Mouse (Mus musculus): ENCODE measurements around the gene Ddrgk1. TPM values are rescaled to one million over a fixed set of nuclear protein-coding genes. Genes with fewer than 3 reads are reported as not detected.
"Not testable (repeated sequence)": the region's sequence is repeated elsewhere in the genome, so short reads cannot be mapped to it uniquely, and the experiment has no call there.

The Ddrgk1 gene
- total RNA-seq, 2 experiments from 2014 or later, result 57.9 to 71.9 TPM

DNA sequence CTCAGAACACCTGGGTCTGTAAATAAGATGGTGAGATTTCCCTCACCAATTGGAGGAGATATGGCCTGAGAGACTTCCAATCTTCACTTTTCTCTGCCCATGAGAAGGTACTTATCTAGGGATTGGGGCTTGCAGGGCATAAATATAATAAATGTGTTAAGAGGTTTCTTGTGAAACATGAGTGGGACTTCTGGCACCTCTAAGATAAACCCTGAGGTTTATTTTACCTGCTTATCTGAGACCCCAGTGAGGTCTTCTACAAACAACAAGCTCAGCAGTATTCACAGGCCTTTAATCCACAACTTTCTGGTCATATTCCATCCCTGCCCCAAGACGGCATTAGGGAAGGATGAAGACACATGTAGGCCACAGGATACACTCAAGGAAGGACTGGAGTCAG, 10.7 kb downstream of the Ddrgk1 start:
- DNase-seq (ENCODE audit: low spot score in 2 of 2), result no peak

DNA sequence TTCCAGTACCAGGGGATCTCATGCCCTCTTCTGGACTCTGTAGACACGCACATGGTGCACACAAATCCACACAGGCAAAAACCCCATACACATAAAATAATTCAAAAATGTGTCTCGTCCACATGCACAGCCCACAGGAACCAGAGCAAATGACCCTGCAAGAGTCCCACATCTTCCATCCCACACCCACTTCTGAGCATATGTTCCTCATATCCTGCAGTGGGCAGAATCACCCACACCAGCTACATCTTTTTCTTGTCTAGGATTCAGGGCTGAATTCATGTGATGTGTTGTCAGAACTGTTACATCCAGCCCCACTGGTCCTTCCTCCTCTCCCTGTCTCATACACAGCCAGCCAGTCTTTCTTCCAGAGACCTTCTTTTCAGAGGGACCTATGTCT, 11.2 kb downstream of the Ddrgk1 start:
- DNase-seq (ENCODE audit: low spot score in 2 of 2), result no peak

DNA sequence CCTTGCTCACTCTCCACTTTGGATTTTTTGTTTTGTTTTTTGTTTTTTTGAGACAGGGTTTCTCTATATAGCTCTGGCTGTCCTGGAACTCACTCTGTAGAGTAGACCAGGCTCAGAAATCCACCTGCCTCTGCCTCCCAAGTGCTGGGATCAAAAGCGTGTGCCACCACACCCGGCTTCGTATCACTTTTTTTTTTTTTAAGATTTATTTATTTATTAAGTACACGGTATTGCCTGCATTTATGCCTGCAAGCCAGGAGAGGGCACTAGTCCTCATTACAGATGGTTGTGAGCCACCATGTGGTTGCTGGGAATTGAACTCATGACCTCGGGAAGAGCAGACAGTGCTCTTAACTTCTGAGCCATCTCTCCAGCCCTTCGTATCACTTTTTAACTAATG, 15.4 kb downstream of the Ddrgk1 start:
- not testable (repeated sequence) for DNase-seq (ENCODE audit: low spot score in 2 of 2)

DNA sequence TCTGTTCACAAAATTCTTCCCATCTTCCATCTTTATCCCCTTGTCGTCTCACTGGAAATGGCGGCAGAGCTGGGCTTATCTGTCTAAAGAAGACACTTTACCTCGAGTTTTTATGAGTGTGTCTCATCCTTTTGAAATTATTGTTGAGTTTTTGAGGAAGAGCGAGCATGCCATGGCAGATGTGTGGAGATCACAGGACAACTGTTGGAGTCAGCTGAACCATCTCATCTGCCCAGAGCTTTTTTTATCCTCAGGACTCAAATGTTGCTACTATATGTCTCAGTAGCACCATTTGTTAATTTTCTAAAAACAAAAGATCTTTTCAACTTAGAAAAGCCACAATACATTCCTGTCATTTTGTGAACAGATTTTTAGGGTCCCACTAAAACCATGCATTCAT, 19.3 kb downstream of the Ddrgk1 start:
- no peak for DNase-seq (ENCODE audit: low spot score in 2 of 2)

DNA sequence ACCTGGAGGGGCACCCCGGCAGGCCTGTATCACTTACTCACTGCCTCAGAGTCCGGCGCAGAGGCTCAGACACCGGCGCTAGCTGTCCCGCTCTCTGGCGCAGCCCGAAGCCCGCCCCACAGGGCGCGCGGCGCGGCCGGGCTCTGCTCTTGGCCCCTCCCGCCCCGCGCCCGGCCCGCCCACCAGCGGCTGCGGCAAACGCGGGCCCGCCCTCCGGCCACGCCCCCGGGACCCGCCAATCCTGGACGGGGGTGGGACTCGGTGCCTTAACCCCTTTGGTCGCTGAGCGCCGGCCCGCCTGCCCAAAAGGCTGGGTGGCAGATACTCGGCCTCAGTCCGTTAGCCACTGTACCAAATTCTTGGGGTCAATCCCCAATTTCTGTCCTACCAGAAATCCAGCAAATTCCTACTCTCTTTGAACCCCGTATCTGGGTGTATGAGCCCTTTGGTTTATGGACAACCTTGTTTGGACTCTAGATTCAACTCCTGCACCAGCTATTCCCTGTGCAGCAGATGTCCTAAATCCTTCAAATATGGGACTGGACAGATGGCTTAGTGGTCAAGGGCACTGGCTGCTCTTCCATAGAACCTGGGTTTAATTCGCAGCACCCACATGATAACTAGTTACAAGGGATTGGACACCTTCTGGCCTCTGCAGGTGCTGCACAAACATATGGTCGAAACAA, 21.6 kb downstream of the Ddrgk1 start, which contains the start of gene Lzts3:
TSS of gene Lzts3 (minus strand) at position 120 of the 686 bp plus-strand sequence.
- peak; percentile 87 to 93 for DNase-seq (ENCODE audit: low spot score in 2 of 2)

- DNase-seq (ENCODE audit: low spot score in 2 of 2), result peak in 1 of 2 experiments; percentile 48
These were observed 22.2 kb downstream of the Ddrgk1 start for GRCm38 (mm10) chr2:130642197-130642660.

GRCm38 (mm10) chr2:130641351-130642025, 23.0 kb downstream of the Ddrgk1 start:
- DNase-seq (ENCODE audit: low spot score in 2 of 2), result no peak

DNA sequence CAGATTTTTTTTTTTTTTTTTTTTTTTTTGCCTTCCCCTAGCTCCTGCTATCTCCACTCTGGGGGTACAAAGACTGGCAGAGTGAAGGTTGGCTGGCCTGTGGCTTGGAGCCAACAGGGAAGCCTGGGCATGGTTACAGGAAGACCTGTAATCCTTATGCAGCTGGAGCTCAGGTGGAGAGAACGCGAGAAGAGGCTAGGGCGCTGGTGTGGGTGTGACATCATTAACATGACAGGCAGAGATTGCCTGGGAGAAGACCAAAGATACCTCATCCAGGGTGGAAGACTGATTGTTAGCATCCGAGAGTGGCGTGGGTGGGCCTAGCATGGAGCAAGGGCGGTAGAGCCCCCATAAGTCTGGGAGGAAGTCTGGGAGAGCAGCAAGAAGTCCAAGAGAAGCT, 25.2 kb downstream of the Ddrgk1 start:
- no peak for DNase-seq (ENCODE audit: low spot score in 2 of 2)

DNA sequence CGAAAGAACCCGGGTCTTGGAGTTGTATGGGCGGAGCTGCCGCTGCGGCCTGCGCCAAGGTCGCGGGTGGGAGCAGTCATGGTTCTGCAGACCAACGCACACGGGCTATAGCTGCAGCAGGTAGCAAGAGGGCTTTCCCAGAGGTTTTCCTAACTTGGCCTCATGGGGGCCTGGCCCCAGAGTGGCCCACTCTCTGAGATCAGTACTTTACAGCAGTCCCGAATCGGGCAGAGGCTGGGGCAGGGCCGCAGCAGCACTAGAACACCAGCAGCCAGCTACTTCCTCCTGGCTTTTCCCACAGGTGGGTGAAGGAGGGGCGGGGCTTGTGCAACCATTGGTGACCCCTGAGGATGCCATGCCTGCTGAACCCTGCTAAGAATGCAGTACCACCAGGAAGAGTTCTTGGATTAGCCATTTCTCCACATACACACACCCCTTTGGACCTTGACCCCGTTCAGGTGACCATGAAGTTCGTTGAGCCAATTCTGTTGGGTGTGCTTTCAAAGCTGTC, 26.3 kb downstream of the Ddrgk1 start:
- no peak for DNase-seq (ENCODE audit: low spot score in 2 of 2)

- no peak for DNase-seq (ENCODE audit: low spot score in 2 of 2)
These were observed 28.6 kb downstream of the Ddrgk1 start for GRCm38 (mm10) chr2:130635847-130636246.

DNA sequence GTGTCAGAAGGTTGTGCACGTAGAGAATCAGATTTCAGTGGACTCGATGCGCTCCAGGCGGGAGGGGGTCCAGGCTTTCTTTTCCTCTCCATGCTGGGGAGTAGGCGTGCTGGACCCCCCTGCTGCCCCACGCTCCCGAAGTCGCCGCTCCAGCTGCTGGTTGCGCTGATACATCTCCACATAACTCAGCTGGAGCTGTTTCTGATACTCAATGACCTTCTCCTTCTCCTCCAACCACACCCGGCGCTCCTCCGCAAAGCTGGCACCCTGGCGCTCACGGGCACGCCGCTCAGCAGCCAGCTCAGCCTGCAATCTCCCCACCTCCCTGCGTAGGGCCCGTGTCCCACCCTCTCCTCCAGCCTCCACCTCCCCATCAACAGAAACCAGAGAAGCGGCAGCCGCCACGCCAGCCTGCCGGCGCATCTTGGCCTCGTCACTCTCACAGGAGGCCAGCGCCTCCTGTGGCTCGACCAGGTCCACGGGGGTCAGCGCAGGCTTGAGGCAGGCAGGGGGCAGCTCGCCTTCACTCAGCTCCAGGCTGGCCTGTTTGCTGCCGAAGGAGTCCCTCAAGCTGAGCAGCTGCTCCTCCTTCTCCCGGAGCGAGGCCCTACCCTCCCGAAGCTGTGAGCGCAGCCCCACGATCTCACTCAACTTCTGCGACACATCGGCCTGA, 29.6 kb downstream of the Ddrgk1 start:
- no peak for DNase-seq (ENCODE audit: low spot score in 2 of 2)

- no peak for DNase-seq (ENCODE audit: low spot score in 2 of 2)
These were observed 30.3 kb downstream of the Ddrgk1 start for GRCm38 (mm10) chr2:130634006-130634738.

GRCm38 (mm10) chr2:130632887-130633675, 31.4 kb downstream of the Ddrgk1 start:
- DNase-seq (ENCODE audit: low spot score in 2 of 2), result no peak

- no peak for DNase-seq (ENCODE audit: low spot score in 2 of 2)
These were observed 32.0 kb downstream of the Ddrgk1 start for GRCm38 (mm10) chr2:130632416-130632815.

DNA sequence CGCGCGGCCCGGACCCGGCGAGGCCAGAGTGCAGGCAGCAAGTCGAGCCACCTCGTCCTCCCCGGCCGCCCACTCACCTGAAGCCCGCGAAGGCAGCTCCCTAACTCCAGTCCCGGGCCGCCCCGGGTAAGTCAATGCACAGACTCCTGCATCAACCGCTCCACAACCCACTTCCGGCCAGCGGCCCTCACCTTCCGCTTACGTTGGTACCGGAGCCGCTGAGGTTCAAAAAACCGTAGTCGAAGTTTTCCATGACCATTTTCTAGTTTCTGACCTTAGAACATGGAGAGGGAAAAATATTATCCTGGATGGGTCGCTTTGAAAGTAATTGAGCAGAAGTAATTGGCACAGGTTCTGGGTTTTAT, 34.6 kb downstream of the Ddrgk1 start, which contains the start of the genes Fastkd5 and Ubox5:
TSS of gene Fastkd5 (minus strand) at position 189 of the 365 bp plus-strand sequence.
TSS of gene Ubox5 (minus strand) at position 200 of the 365 bp plus-strand sequence.
- peak; percentile 91 to 92 for DNase-seq (ENCODE audit: low spot score in 2 of 2)

GRCm38 (mm10) chr2:130629080-130629838, 35.2 kb downstream of the Ddrgk1 start:
- DNase-seq (ENCODE audit: low spot score in 2 of 2), result no peak

- DNase-seq (ENCODE audit: low spot score in 2 of 2), result no peak
These were observed 36.0 kb downstream of the Ddrgk1 start for GRCm38 (mm10) chr2:130628424-130628823.

DNA sequence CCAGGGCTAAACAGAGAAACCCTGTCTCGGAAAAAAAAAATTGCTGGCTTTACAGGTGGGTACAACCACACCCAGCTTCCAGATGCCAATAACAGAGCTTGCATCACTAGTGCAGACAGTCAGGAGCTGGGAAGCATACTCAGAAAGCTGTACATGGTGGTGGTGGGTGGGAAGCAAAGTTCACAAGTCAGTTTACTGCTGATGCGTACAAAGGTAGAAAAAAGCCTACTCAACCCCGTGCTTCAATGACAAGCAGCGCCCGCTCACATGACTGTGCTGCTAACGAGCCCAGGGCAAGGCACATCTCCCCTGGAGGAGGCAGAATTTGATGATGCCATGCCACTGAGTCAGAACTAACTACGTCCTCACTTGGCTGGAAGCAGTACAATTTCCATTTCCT, 45.5 kb downstream of the Ddrgk1 start:
- DNase-seq (ENCODE audit: low spot score in 2 of 2), result no peak

GRCm38 (mm10) chr2:130613091-130613490, 51.4 kb downstream of the Ddrgk1 start:
- no peak for DNase-seq (ENCODE audit: low spot score in 2 of 2)
